Mouse (Mus musculus): ENCODE results near the gene Preb. TPM values are rescaled to one million over a fixed set of nuclear protein-coding genes. Genes with fewer than 3 reads are reported as not detected.

Preb gene
- polyA plus RNA-seq, 1 experiment from 2014 or later: 125 TPM

GRCm38 (mm10) chr5:30920621-30921020 lies 39.5 kb downstream of the Preb start:
- WGBS: 55% methylated on average over 19 of the region's 19 CpGs
- peaks cover 26% of the 10 kb centered on the region for H3K4me1 ChIP-seq (replicated peaks; ENCODE audit: control insufficient read depth, insufficient read depth, low read length)

GRCm38 (mm10) chr5:30919831-30920614 lies 40.1 kb downstream of the Preb start:
- peaks cover 10% of the 10 kb centered on the region for H3K36me3 ChIP-seq (ENCODE audit: control insufficient read depth, insufficient read depth, low read length)
- ATAC-seq (ENCODE audit: low read depth): no peak
- H3K27me3 ChIP-seq (ENCODE audit: control insufficient read depth, insufficient read depth, low read depth, low read length): no peaks in the 10 kb centered on the region; the same call in 1 of the 2 replicates
- H3K4me2 ChIP-seq (ENCODE audit: low read depth, low read length): peak overlapping the region; percentile 65
- 55% methylated on average over 11 of the region's 11 CpGs for WGBS
- H3K4me1 ChIP-seq (replicated peaks; ENCODE audit: control insufficient read depth, insufficient read depth, low read length): peaks cover 29% of the 10 kb centered on the region
- no peak overlapping the region for H3K4me3 ChIP-seq (ENCODE audit: low read length)
- H3K9ac ChIP-seq (ENCODE audit: low read length): no peak overlapping the region
- no peaks in the 10 kb centered on the region for H3K9me3 ChIP-seq (ENCODE audit: control insufficient read depth, low read length)
- H3K27ac ChIP-seq (ENCODE audit: low read length): no peak overlapping the region

More at GRCm38 (mm10) chr5:30920621-30921020, 39.5 kb downstream of the Preb start:
- Histone ChIP-seq H3K36me3 (ENCODE audit: control insufficient read depth, insufficient read depth, low read length) (peaks cover 10% of the 10 kb centered on the region), H3K9me3 (ENCODE audit: control insufficient read depth, low read length) (no peaks in the 10 kb centered on the region), H3K4me3 (ENCODE audit: low read length) (peak overlapping the region; percentile 56), H3K27me3 (ENCODE audit: control insufficient read depth, insufficient read depth, low read depth, low read length) (no peaks in the 10 kb centered on the region; the same call in 1 of the 2 replicates), H3K4me2 (ENCODE audit: low read depth, low read length) (peak overlapping the region; percentile 65), H3K9ac (ENCODE audit: low read length) (no peak overlapping the region), H3K27ac (ENCODE audit: low read length) (no peak overlapping the region)
- no peak for ATAC-seq (ENCODE audit: low read depth)

- ATAC-seq (ENCODE audit: low read depth): no peak
- peaks cover 10% of the 10 kb centered on the region for H3K36me3 ChIP-seq (ENCODE audit: control insufficient read depth, insufficient read depth, low read length)
- peaks cover 29% of the 10 kb centered on the region for H3K4me1 ChIP-seq (replicated peaks; ENCODE audit: control insufficient read depth, insufficient read depth, low read length)
- H3K9me3 ChIP-seq (ENCODE audit: control insufficient read depth, low read length): no peaks in the 10 kb centered on the region
- no peaks in the 10 kb centered on the region; the same call in 1 of the 2 replicates for H3K27me3 ChIP-seq (ENCODE audit: control insufficient read depth, insufficient read depth, low read depth, low read length)
- no peak overlapping the region for H3K4me3 ChIP-seq (ENCODE audit: low read length)
- no peak overlapping the region for H3K27ac ChIP-seq (ENCODE audit: low read length)
- H3K4me2 ChIP-seq (ENCODE audit: low read depth, low read length): no peak overlapping the region
- H3K9ac ChIP-seq (ENCODE audit: low read length): no peak overlapping the region
- WGBS: 80% methylated on average over 8 of the region's 8 CpGs
Measured at GRCm38 (mm10) chr5:30918691-30919090, 41.5 kb downstream of the Preb start.

GRCm38 (mm10) chr5:30917891-30918670 lies 42.1 kb downstream of the Preb start:
- Histone ChIP-seq H3K4me1 (replicated peaks; ENCODE audit: control insufficient read depth, insufficient read depth, low read length) (peaks cover 30% of the 10 kb centered on the region), H3K27ac (ENCODE audit: low read length) (no peak overlapping the region), H3K4me3 (ENCODE audit: low read length) (no peak overlapping the region), H3K9ac (ENCODE audit: low read length) (no peak overlapping the region), H3K9me3 (ENCODE audit: control insufficient read depth, low read length) (no peaks in the 10 kb centered on the region), H3K4me2 (ENCODE audit: low read depth, low read length) (no peak overlapping the region), H3K36me3 (ENCODE audit: control insufficient read depth, insufficient read depth, low read length) (peaks cover 10% of the 10 kb centered on the region), H3K27me3 (ENCODE audit: control insufficient read depth, insufficient read depth, low read depth, low read length) (no peaks in the 10 kb centered on the region)
- WGBS: 86% methylated on average over 31 of the region's 31 CpGs
- no peak for ATAC-seq (ENCODE audit: low read depth)

GRCm38 (mm10) chr5:30917348-30917747 lies 42.8 kb downstream of the Preb start:
- Histone ChIP-seq H3K4me1 (replicated peaks; ENCODE audit: control insufficient read depth, insufficient read depth, low read length) (peaks cover 33% of the 10 kb centered on the region), H3K9me3 (ENCODE audit: control insufficient read depth, low read length) (no peaks in the 10 kb centered on the region), H3K4me3 (ENCODE audit: low read length) (no peak overlapping the region), H3K4me2 (ENCODE audit: low read depth, low read length) (no peak overlapping the region), H3K27ac (ENCODE audit: low read length) (no peak overlapping the region), H3K27me3 (ENCODE audit: control insufficient read depth, insufficient read depth, low read depth, low read length) (no peaks in the 10 kb centered on the region), H3K36me3 (ENCODE audit: control insufficient read depth, insufficient read depth, low read length) (peaks cover 10% of the 10 kb centered on the region), H3K9ac (ENCODE audit: low read length) (no peak overlapping the region)
- no peak for ATAC-seq (ENCODE audit: low read depth)
- WGBS: 82% methylated on average over 11 of the region's 11 CpGs

DNA sequence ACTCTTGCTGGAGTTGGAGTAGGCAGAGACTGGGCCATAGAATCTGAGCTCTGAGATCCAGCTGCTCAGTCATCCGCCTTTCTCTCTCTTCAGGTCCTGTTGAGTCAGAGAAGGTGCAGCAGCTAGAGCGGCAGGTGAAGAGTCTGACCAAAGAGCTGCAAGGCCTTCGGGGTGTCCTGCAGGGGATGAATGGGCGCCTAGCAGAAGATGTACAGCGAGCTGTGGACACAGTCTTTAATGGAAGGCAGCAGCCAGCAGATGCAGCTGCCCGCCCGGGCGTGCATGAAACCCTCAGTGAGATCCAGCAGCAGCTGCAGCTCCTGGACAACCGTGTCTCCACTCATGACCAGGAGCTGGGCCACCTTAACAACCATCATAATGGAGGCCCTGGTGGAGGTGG lies 43.3 kb downstream of the Preb start:
- Histone ChIP-seq H3K4me3 (ENCODE audit: low read length) (no peak overlapping the region), H3K4me2 (ENCODE audit: low read depth, low read length) (no peak overlapping the region), H3K4me1 (replicated peaks; ENCODE audit: control insufficient read depth, insufficient read depth, low read length) (peaks cover 33% of the 10 kb centered on the region), H3K27me3 (ENCODE audit: control insufficient read depth, insufficient read depth, low read depth, low read length) (no peaks in the 10 kb centered on the region), H3K36me3 (ENCODE audit: control insufficient read depth, insufficient read depth, low read length) (peaks cover 10% of the 10 kb centered on the region), H3K9me3 (ENCODE audit: control insufficient read depth, low read length) (no peaks in the 10 kb centered on the region), H3K27ac (ENCODE audit: low read length) (peak overlapping the region; percentile 68), H3K9ac (ENCODE audit: low read length) (no peak overlapping the region)
- WGBS: 93% methylated on average over 9 of the region's 9 CpGs
- ATAC-seq (ENCODE audit: low read depth): no peak

DNA sequence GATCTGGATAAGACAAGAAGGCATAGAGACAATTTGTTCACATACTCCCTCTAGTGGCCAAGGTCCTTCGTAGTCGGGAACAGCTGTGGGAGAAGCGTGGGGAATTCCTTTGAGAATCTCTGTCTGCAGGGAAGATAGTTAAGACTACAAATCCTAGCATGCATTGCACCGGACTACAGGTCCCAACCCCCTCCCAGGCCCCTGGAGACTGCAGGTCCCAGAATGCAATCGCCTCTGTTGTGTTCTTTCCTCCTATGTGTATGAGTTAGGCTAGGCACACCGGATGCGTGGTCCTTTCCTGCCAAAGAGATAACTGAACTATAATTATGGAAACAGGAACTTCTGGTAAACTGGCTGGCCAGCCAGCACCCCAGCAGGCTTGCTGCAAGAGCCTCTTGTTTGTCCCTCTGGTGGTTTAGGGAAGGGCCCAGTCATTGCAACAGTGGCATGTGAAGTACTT lies 44.2 kb downstream of the Preb start:
- Histone ChIP-seq H3K27me3 (ENCODE audit: control insufficient read depth, insufficient read depth, low read depth, low read length) (no peaks in the 10 kb centered on the region), H3K9ac (ENCODE audit: low read length) (no peak overlapping the region), H3K4me1 (replicated peaks; ENCODE audit: control insufficient read depth, insufficient read depth, low read length) (peaks cover 37% of the 10 kb centered on the region), H3K4me3 (ENCODE audit: low read length) (peak overlapping the region; percentile 67), H3K27ac (ENCODE audit: low read length) (peak overlapping the region; percentile 98), H3K4me2 (ENCODE audit: low read depth, low read length) (peak overlapping the region; percentile 84), H3K36me3 (ENCODE audit: control insufficient read depth, insufficient read depth, low read length) (peaks cover 10% of the 10 kb centered on the region), H3K9me3 (ENCODE audit: control insufficient read depth, low read length) (no peaks in the 10 kb centered on the region)
- WGBS: 5% methylated on average over 7 of the region's 7 CpGs
- peak; percentile 68 for ATAC-seq (ENCODE audit: low read depth)

DNA sequence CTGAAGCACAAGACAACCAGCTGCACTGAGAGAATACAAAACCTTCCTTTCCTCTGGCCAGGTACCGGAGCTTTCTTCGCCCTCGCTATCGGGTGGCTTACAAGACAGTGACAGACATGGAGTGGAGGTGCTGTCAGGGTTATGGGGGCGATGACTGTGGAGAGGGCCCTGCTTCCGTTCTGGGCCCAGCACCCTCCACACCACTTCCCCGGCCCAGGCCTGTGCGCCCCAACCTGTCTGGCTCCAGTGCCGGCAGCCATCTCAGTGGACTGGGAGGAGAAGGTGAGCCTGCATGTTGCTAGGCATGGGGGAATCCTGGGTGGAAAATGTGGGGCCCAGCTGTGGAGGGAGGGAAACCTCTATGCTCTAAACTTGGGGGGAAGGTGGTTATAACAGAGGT lies 44.7 kb downstream of the Preb start:
- 35% methylated on average over 9 of the region's 9 CpGs for WGBS
- Histone ChIP-seq H3K27me3 (ENCODE audit: control insufficient read depth, insufficient read depth, low read depth, low read length) (no peaks in the 10 kb centered on the region), H3K4me1 (replicated peaks; ENCODE audit: control insufficient read depth, insufficient read depth, low read length) (peaks cover 32% of the 10 kb centered on the region), H3K9me3 (ENCODE audit: control insufficient read depth, low read length) (no peaks in the 10 kb centered on the region), H3K4me2 (ENCODE audit: low read depth, low read length) (peak overlapping the region; percentile 84), H3K36me3 (ENCODE audit: control insufficient read depth, insufficient read depth, low read length) (peaks cover 10% of the 10 kb centered on the region), H3K4me3 (ENCODE audit: low read length) (peak overlapping the region; percentile 67), H3K9ac (ENCODE audit: low read length) (peak overlapping the region; percentile 81), H3K27ac (ENCODE audit: low read length) (peak overlapping the region; percentile 98)
- no peak for ATAC-seq (ENCODE audit: low read depth)

DNA sequence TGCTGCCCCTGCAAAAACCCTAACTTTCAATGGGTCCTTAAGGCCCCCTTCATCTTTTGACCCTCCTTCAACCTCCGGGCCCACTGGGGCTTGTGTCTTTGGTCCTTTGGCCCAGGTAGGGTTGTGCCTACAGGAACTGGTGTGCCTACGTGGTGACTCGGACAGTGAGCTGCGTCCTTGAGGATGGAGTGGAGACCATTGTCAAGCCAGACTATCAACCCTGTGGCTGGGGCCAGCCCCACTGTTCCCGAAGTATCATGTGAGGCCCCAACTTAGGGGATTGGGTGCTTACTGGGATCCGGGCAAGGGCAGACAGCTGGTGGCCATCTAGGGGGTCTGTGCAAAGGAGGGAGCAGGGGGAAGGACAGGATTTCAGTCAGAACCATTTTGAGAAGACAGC lies 45.3 kb downstream of the Preb start:
- H3K27ac ChIP-seq (ENCODE audit: low read length): peak overlapping the region; percentile 98
- no peak for ATAC-seq (ENCODE audit: low read depth)
- H3K9ac ChIP-seq (ENCODE audit: low read length): peak overlapping the region; percentile 81
- peak overlapping the region; percentile 67 for H3K4me3 ChIP-seq (ENCODE audit: low read length)
- no peaks in the 10 kb centered on the region for H3K27me3 ChIP-seq (ENCODE audit: control insufficient read depth, insufficient read depth, low read depth, low read length)
- peak overlapping the region; percentile 84 for H3K4me2 ChIP-seq (ENCODE audit: low read depth, low read length)
- 40% methylated on average over 6 of the region's 6 CpGs for WGBS
- H3K4me1 ChIP-seq (replicated peaks; ENCODE audit: control insufficient read depth, insufficient read depth, low read length): peaks cover 28% of the 10 kb centered on the region
- H3K36me3 ChIP-seq (ENCODE audit: control insufficient read depth, insufficient read depth, low read length): peaks cover 10% of the 10 kb centered on the region
- H3K9me3 ChIP-seq (ENCODE audit: control insufficient read depth, low read length): no peaks in the 10 kb centered on the region
